Mouse (Mus musculus): Measurements from ENCODE around the gene Krt33b.

GRCm38 (mm10) chr11:100008336-100008735, 21.3 kb downstream of the Krt33b start:
- TF ChIP-seq GATA1 (IDR thresholded peaks at IDR 0.05; ENCODE audit: low read length) (no peak), TAL1 (IDR thresholded peaks at IDR 0.05; ENCODE audit: low read length) (no peak)
